Mouse (Mus musculus) erythroblast, embryonic 14.5 days (primary cell): ENCODE results near the gene Homez. TPM values are rescaled to one million over a fixed set of nuclear protein-coding genes. Genes with fewer than 3 reads are reported as not detected.

Experiments
- H3K27me3 ChIP-seq: 2 replicates; pipeline ENCODE4 v1.6.1; 2012; ENCODE audit warnings: inconsistent platforms; ENCODE audit not compliant: control insufficient read depth
- H3K36me3 ChIP-seq: 2 replicates; pipeline ENCODE4 v1.6.1; 2012; ENCODE audit warnings: mild to moderate bottlenecking, inconsistent platforms; ENCODE audit not compliant: control insufficient read depth
- H3K4me1 ChIP-seq: 2 replicates; pipeline ENCODE4 v1.6.1; 2012; ENCODE audit warnings: inconsistent platforms; ENCODE audit not compliant: control insufficient read depth
- H3K4me3 ChIP-seq: replicated peaks from 2 replicates; pipeline ENCODE3; 2012; ENCODE audit warnings: moderate library complexity, mild to moderate bottlenecking, inconsistent platforms
- H3K9me3 ChIP-seq: 2 replicates; pipeline ENCODE4 v1.6.1; 2012; ENCODE audit warnings: low read length, inconsistent platforms, mixed read lengths; ENCODE audit not compliant: control insufficient read depth
- GATA1 ChIP-seq: IDR thresholded peaks from 2 replicates; pipeline ENCODE4 v1.6.1; 2012; ENCODE audit warnings: low read length, inconsistent platforms, mixed read lengths
- TAL1 ChIP-seq: IDR thresholded peaks from 3 replicates; pipeline ENCODE4 v1.6.1; 2012; ENCODE audit warnings: low read length, inconsistent platforms, mixed read lengths
- polyA plus RNA-seq: library from polyadenylated mRNA; stranded (reverse); fragments of >175 nt; gene quantifications from 2 replicates; pipeline ENCODE4 v1.2.3, GENCODE M21; 2012

Homez gene
- polyA plus RNA-seq, 1 experiment = not detected

- Histone ChIP-seq H3K4me1 (peaks cover 33% of the 10 kb centered on the region), H3K27me3 (no peaks in the 10 kb centered on the region), H3K9me3 (no peaks in the 10 kb centered on the region), H3K36me3 (peaks cover 48% of the 10 kb centered on the region), H3K4me3 (peak overlapping the region; percentile 90)
- TF ChIP-seq GATA1 = no peak
- TF ChIP-seq TAL1 = no peak
Observed at GRCm38 (mm10) chr14:54894296-54895151, 23.8 kb upstream of the Homez start.

- peaks cover 33% of the 10 kb centered on the region for H3K4me1 ChIP-seq
- H3K9me3 ChIP-seq = no peaks in the 10 kb centered on the region
- TF ChIP-seq TAL1 = no peak
- no peak for TF ChIP-seq GATA1
- peaks cover 41% of the 10 kb centered on the region for H3K36me3 ChIP-seq
- H3K27me3 ChIP-seq = no peaks in the 10 kb centered on the region
- H3K4me3 ChIP-seq = peak overlapping the region; percentile 90
Observed at GRCm38 (mm10) chr14:54893651-54894181, 23.0 kb upstream of the Homez start.

- no peak for TF ChIP-seq GATA1
- TF ChIP-seq TAL1 = no peak
- H3K4me1 ChIP-seq = peaks cover 32% of the 10 kb centered on the region
- H3K4me3 ChIP-seq = peak within 1 kb of the TSS; percentile 90
- H3K27me3 ChIP-seq = no peaks in the 10 kb centered on the region
- no peaks in the 10 kb centered on the region for H3K9me3 ChIP-seq
- H3K36me3 ChIP-seq = peaks cover 27% of the 10 kb centered on the region
Observed at GRCm38 (mm10) chr14:54892200-54892599, 21.4 kb upstream of the Homez start, which contains the start of gene Pabpn1. Pabpn1 (plus strand) TSS chr14:54892500.

GRCm38 (mm10) chr14:54885309-54885708, 14.5 kb upstream of the Homez start:
- Histone ChIP-seq H3K36me3 (peaks cover 4% of the 10 kb centered on the region; the same call in 1 of the 2 replicates), H3K27me3 (no peaks in the 10 kb centered on the region), H3K9me3 (peaks cover 5% of the 10 kb centered on the region), H3K4me3 (no peak overlapping the region), H3K4me1 (peaks cover 20% of the 10 kb centered on the region)
- TF ChIP-seq GATA1 = no peak
- TF ChIP-seq TAL1 = no peak

GRCm38 (mm10) chr14:54884022-54884712, 13.4 kb upstream of the Homez start:
- peaks cover 5% of the 10 kb centered on the region for H3K9me3 ChIP-seq
- peaks cover 4% of the 10 kb centered on the region; the same call in 1 of the 2 replicates for H3K36me3 ChIP-seq
- TF ChIP-seq GATA1 (no peak), TAL1 (no peak)
- no peaks in the 10 kb centered on the region for H3K27me3 ChIP-seq
- peaks cover 20% of the 10 kb centered on the region for H3K4me1 ChIP-seq
- H3K4me3 ChIP-seq = peak overlapping the region; percentile 59

- H3K9me3 ChIP-seq = peaks cover 5% of the 10 kb centered on the region
- peak within 1 kb of the TSS; percentile 59 for H3K4me3 ChIP-seq
- TF ChIP-seq TAL1 = no peak
- no peak for TF ChIP-seq GATA1
- H3K27me3 ChIP-seq = peaks cover 3% of the 10 kb centered on the region; the same call in 1 of the 2 replicates
- peaks cover 20% of the 10 kb centered on the region for H3K4me1 ChIP-seq
- peaks cover 4% of the 10 kb centered on the region; the same call in 1 of the 2 replicates for H3K36me3 ChIP-seq
Observed at GRCm38 (mm10) chr14:54883154-54884021, 12.6 kb upstream of the Homez start, which contains the start of the genes Bcl2l2 and Gm20521. Bcl2l2 (plus strand) TSS chr14:54883377. Gm20521 (plus strand) TSS chr14:54883441.

- Histone ChIP-seq H3K27me3 (peaks cover 36% of the 10 kb centered on the region), H3K36me3 (no peaks in the 10 kb centered on the region), H3K4me1 (peaks cover 23% of the 10 kb centered on the region), H3K9me3 (peaks cover 5% of the 10 kb centered on the region), H3K4me3 (peak within 1 kb of the TSS; percentile 76)
- TF ChIP-seq TAL1 = no peak
- TF ChIP-seq GATA1 = no peak
Observed at GRCm38 (mm10) chr14:54877048-54877715, 6.4 kb upstream of the Homez start, which contains the start of gene Ppp1r3e. Ppp1r3e (minus strand) TSS chr14:54877550.

GRCm38 (mm10) chr14:54876539-54877047, 5.8 kb upstream of the Homez start:
- Histone ChIP-seq H3K4me3 (peak overlapping the region; percentile 76), H3K9me3 (peaks cover 5% of the 10 kb centered on the region), H3K4me1 (peaks cover 23% of the 10 kb centered on the region), H3K27me3 (peaks cover 36% of the 10 kb centered on the region), H3K36me3 (no peaks in the 10 kb centered on the region)
- TF ChIP-seq GATA1 = no peak
- no peak for TF ChIP-seq TAL1
